Mouse (Mus musculus) skeletal muscle tissue, postnatal 0 days (tissue): Measurements from ENCODE around the gene Mmp14. TPM values are rescaled to one million over a fixed set of nuclear protein-coding genes. Genes with fewer than 3 reads are reported as not detected.

Source experiments
- polyA plus RNA-seq: library from polyadenylated mRNA; unstranded; fragments of >200 nt; fragmentation: Nextera tagmentation; extraction: Ambion mirVana; gene quantifications from 2 replicates; pipeline ENCODE4 v1.2.1, GENCODE M21; 2015

Mmp14 gene
- polyA plus RNA-seq, result 77.2 and 88.0 TPM in 2 replicates

GRCm38 (mm10) chr14:54431334-54432077, at the start of gene Mmp14:
Mmp14 (plus strand) TSS chr14:54431612.

DNA sequence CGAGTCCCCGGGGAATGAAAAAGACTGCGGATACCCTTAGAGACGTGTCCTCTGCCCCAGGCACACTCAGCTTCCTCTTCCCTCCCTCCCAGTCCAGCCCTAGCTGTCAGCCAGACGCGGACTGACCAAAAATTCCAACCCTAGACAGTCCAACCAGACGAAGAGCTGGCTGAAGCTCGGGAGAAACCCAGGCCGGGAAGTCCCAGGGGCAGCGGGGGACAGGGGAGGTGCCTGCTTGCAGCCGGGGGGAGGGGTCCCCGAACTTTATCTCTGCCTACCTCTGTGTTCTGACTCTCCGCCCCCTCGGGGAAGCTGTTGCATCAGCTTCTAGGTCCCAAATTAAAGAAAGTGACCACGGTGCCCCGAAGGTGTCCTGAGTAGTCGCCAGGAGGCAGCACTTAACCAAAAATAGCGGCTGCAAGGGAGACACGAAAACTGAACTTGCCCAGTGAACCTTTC, 13.8 kb upstream of the Mmp14 start, which contains the start of gene Slc7a7:
Gene Slc7a7 (minus strand): TSS at position 158 of the 459 bp plus-strand sequence.

DNA sequence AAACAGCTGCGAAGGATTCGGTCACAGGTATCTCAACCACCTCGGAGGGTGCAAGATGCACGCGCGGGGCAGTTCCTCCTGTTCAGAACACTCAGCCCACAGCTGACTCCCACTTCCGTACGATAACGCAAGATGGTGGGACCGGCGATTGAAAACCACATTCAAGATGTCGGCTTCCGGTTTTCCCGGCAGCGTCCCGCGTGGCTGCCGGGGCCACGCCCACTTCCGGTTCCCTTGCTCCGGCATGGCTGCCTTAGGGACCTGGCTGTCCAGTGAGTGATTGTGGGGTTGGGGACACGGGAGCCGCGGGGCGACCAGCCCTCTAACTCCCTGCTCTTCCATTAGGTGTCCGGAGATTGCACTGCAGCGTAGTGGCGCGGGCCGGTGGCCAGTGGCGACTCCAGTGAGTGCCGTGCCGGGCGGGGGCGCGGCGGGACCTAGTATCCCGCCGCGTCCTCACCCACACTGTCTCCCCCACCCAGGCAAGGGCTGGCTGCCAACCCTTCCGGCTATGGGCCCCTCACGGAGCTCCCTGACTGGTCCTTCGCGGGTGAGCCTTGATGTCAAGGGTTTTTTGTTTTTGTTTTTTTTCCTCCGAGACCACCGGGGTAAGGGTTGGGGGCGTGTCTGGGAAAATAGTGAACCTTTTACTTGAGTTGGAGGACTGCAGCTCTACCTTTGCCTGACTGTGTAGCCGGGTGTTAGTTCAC, 4.6 kb upstream of the Mmp14 start, which contains the start of gene Mrpl52:
Gene Mrpl52 (plus strand): TSS at position 221 of the 710 bp plus-strand sequence.

DNA sequence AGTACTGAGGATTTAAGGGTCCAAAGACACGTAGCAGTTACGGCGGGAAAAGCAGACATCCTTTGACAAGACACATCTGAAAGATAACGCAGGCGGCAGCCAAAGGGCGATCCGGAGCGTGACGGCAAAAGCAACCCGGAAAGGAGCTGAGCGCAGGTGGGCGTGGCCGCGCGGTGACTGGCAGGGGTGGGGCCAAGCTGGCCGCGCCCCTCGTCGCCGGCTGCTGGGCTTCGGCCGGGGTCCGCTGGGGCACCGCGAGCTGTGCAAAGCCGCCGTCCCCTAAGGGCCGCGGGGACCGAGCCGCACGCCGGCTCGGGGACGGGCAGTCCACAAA, 32.5 kb downstream of the Mmp14 start, which contains the start of gene Lrp10:
Gene Lrp10 (plus strand): TSS at position 179 of the 334 bp plus-strand sequence.

GRCm38 (mm10) chr14:54475941-54476844, 44.8 kb downstream of the Mmp14 start, which contains the start of gene Rem2:
Rem2 (plus strand) TSS chr14:54476100.

Other genes starting within 250 kb of the Mmp14 start
- gene Dad1, start 177.5 kb upstream of the Mmp14 start, polyA plus RNA-seq, result 197 and 214 TPM in 2 replicates
- 35.1 and 36.2 TPM in 2 replicates for gene Abhd4, start 177.4 kb upstream of the Mmp14 start, polyA plus RNA-seq
- gene Olfr49, start 146.7 kb upstream of the Mmp14 start, polyA plus RNA-seq, result not detected in 2 replicates
- gene Oxa1l, start 70.8 kb upstream of the Mmp14 start, polyA plus RNA-seq, result 48.0 and 52.8 TPM in 2 replicates
- gene Slc7a7, start 13.8 kb upstream of the Mmp14 start, polyA plus RNA-seq, result 3.3 and 4.1 TPM in 2 replicates
- gene Mrpl52, start 4.7 kb upstream of the Mmp14 start, polyA plus RNA-seq, result 232 TPM in 2 replicates
- 30.6 and 32.8 TPM in 2 replicates for gene Lrp10, start 32.5 kb downstream of the Mmp14 start, polyA plus RNA-seq
- gene Rem2, start 44.5 kb downstream of the Mmp14 start, polyA plus RNA-seq, result 0.10 and 0.13 TPM in 2 replicates
- 32.3 and 36.0 TPM in 2 replicates for gene Prmt5, start 85.9 kb downstream of the Mmp14 start, polyA plus RNA-seq
- 31.1 and 31.5 TPM in 2 replicates for gene Haus4, start 123.0 kb downstream of the Mmp14 start, polyA plus RNA-seq
- gene Ajuba, start 145.9 kb downstream of the Mmp14 start, polyA plus RNA-seq, result 11.5 and 13.2 TPM in 2 replicates
- 2.4 and 2.7 TPM in 2 replicates for gene 4931414P19Rik, start 174.4 kb downstream of the Mmp14 start, polyA plus RNA-seq
- gene Psmb5, start 186.4 kb downstream of the Mmp14 start, polyA plus RNA-seq, result 306 and 337 TPM in 2 replicates
- gene Psmb11, start 189.8 kb downstream of the Mmp14 start, polyA plus RNA-seq, result 0.03 and 0.05 TPM in 2 replicates
- gene Gm17606, start 209.3 kb downstream of the Mmp14 start, polyA plus RNA-seq, result not detected in 2 replicates
- gene Cdh24, start 209.8 kb downstream of the Mmp14 start, polyA plus RNA-seq, result 0.33 and 0.40 TPM in 2 replicates